Mouse (Mus musculus): ENCODE results near the gene H2afx. TPM values are rescaled to one million over a fixed set of nuclear protein-coding genes. Genes with fewer than 3 reads are reported as not detected.
"Not testable (repeated sequence)": the region's sequence is repeated elsewhere in the genome, so short reads cannot be mapped to it uniquely, and the experiment has no call there.

H2afx gene
- polyA plus RNA-seq, 1 experiment = 364 TPM

- Histone ChIP-seq H3K27me3 (ENCODE audit: control insufficient read depth) (no peaks in the 10 kb centered on the region), H3K4me3 (replicated peaks) (peak within 1 kb of the TSS; percentile 84), H3K36me3 (ENCODE audit: control insufficient read depth) (peaks cover 30% of the 10 kb centered on the region), H3K9me3 (ENCODE audit: control insufficient read depth, low read length) (no peaks in the 10 kb centered on the region), H3K4me1 (ENCODE audit: control insufficient read depth) (peaks cover 47% of the 10 kb centered on the region)
- TF ChIP-seq GATA1 (IDR thresholded peaks at IDR 0.05; ENCODE audit: low read length) (no peak), TAL1 (IDR thresholded peaks at IDR 0.05; ENCODE audit: low read length) (no peak)
Observed at GRCm38 (mm10) chr9:44325768-44326370, 8.6 kb upstream of the H2afx start, which contains the start of gene Dpagt1. Gene Dpagt1, plus strand, starts transcription at chr9:44326019.

GRCm38 (mm10) chr9:44326371-44327063 lies 8.0 kb upstream of the H2afx start:
- H3K4me3 ChIP-seq (replicated peaks) = peak overlapping the region; percentile 84
- TF ChIP-seq TAL1 (IDR thresholded peaks at IDR 0.05; ENCODE audit: low read length) (no peak), GATA1 (IDR thresholded peaks at IDR 0.05; ENCODE audit: low read length) (no peak)
- peaks cover 37% of the 10 kb centered on the region for H3K36me3 ChIP-seq (ENCODE audit: control insufficient read depth)
- H3K27me3 ChIP-seq (ENCODE audit: control insufficient read depth) = no peaks in the 10 kb centered on the region
- peaks cover 43% of the 10 kb centered on the region for H3K4me1 ChIP-seq (ENCODE audit: control insufficient read depth)
- H3K9me3 ChIP-seq (ENCODE audit: control insufficient read depth, low read length) = no peaks in the 10 kb centered on the region

- TF ChIP-seq TAL1 (IDR thresholded peaks at IDR 0.05; ENCODE audit: low read length) = no peak
- no peak for TF ChIP-seq GATA1 (IDR thresholded peaks at IDR 0.05; ENCODE audit: low read length)
- Histone ChIP-seq H3K36me3 (ENCODE audit: control insufficient read depth) (peaks cover 43% of the 10 kb centered on the region), H3K4me3 (replicated peaks) (peak overlapping the region; percentile 84), H3K4me1 (ENCODE audit: control insufficient read depth) (peaks cover 44% of the 10 kb centered on the region), H3K27me3 (ENCODE audit: control insufficient read depth) (no peaks in the 10 kb centered on the region), H3K9me3 (ENCODE audit: control insufficient read depth, low read length) (no peaks in the 10 kb centered on the region)
Observed at GRCm38 (mm10) chr9:44327064-44327711, 7.3 kb upstream of the H2afx start.

- no peaks in the 10 kb centered on the region for H3K9me3 ChIP-seq (ENCODE audit: control insufficient read depth, low read length)
- H3K36me3 ChIP-seq (ENCODE audit: control insufficient read depth) = peaks cover 51% of the 10 kb centered on the region
- TF ChIP-seq TAL1 (IDR thresholded peaks at IDR 0.05; ENCODE audit: low read length) (no peak), GATA1 (IDR thresholded peaks at IDR 0.05; ENCODE audit: low read length) (no peak)
- H3K4me3 ChIP-seq (replicated peaks) = peak overlapping the region; percentile 84
- H3K27me3 ChIP-seq (ENCODE audit: control insufficient read depth) = no peaks in the 10 kb centered on the region
- H3K4me1 ChIP-seq (ENCODE audit: control insufficient read depth) = peaks cover 51% of the 10 kb centered on the region
Observed at GRCm38 (mm10) chr9:44327926-44328325, 6.6 kb upstream of the H2afx start.

- H3K4me3 ChIP-seq (replicated peaks) = no peak overlapping the region
- TF ChIP-seq GATA1 (IDR thresholded peaks at IDR 0.05; ENCODE audit: low read length) (no peak), TAL1 (IDR thresholded peaks at IDR 0.05; ENCODE audit: low read length) (no peak)
- H3K36me3 ChIP-seq (ENCODE audit: control insufficient read depth) = peaks cover 75% of the 10 kb centered on the region
- peaks cover 53% of the 10 kb centered on the region for H3K4me1 ChIP-seq (ENCODE audit: control insufficient read depth)
- H3K27me3 ChIP-seq (ENCODE audit: control insufficient read depth) = no peaks in the 10 kb centered on the region
- peaks cover 3% of the 10 kb centered on the region; the same call in 1 of the 2 replicates for H3K9me3 ChIP-seq (ENCODE audit: control insufficient read depth, low read length)
Observed at GRCm38 (mm10) chr9:44330736-44331135, 3.8 kb upstream of the H2afx start.

GRCm38 (mm10) chr9:44332918-44333638 lies 1.4 kb upstream of the H2afx start:
- Histone ChIP-seq H3K36me3 (ENCODE audit: control insufficient read depth) (peaks cover 95% of the 10 kb centered on the region), H3K4me3 (replicated peaks) (peak overlapping the region; percentile 70)

GRCm38 (mm10) chr9:44335331-44336092 lies 1.0 kb downstream of the H2afx start:
- Histone ChIP-seq H3K4me1 (ENCODE audit: control insufficient read depth) (peaks cover 60% of the 10 kb centered on the region), H3K36me3 (ENCODE audit: control insufficient read depth) (peaks cover 96% of the 10 kb centered on the region), H3K4me3 (replicated peaks) (peak overlapping the region; percentile 70), H3K27me3 (ENCODE audit: control insufficient read depth) (no peaks in the 10 kb centered on the region), H3K9me3 (ENCODE audit: control insufficient read depth, low read length) (peaks cover 3% of the 10 kb centered on the region; the same call in 1 of the 2 replicates)
- no peak for TF ChIP-seq GATA1 (IDR thresholded peaks at IDR 0.05; ENCODE audit: low read length)
- no peak for TF ChIP-seq TAL1 (IDR thresholded peaks at IDR 0.05; ENCODE audit: low read length)

More at GRCm38 (mm10) chr9:44332918-44333638, 1.4 kb upstream of the H2afx start:
- no peak for TF ChIP-seq TAL1 (IDR thresholded peaks at IDR 0.05; ENCODE audit: low read length)
- TF ChIP-seq GATA1 (IDR thresholded peaks at IDR 0.05; ENCODE audit: low read length) = no peak
- H3K9me3 ChIP-seq (ENCODE audit: control insufficient read depth, low read length) = peaks cover 3% of the 10 kb centered on the region; the same call in 1 of the 2 replicates
- H3K4me1 ChIP-seq (ENCODE audit: control insufficient read depth) = peaks cover 48% of the 10 kb centered on the region
- no peaks in the 10 kb centered on the region for H3K27me3 ChIP-seq (ENCODE audit: control insufficient read depth)

GRCm38 (mm10) chr9:44336093-44336406 lies 1.6 kb downstream of the H2afx start:
- H3K4me3 ChIP-seq (replicated peaks) = peak overlapping the region; percentile 70
- H3K27me3 ChIP-seq (ENCODE audit: control insufficient read depth) = no peaks in the 10 kb centered on the region
- H3K9me3 ChIP-seq (ENCODE audit: control insufficient read depth, low read length) = peaks cover 3% of the 10 kb centered on the region
- peaks cover 96% of the 10 kb centered on the region for H3K36me3 ChIP-seq (ENCODE audit: control insufficient read depth)
- TF ChIP-seq GATA1 (IDR thresholded peaks at IDR 0.05; ENCODE audit: low read length) (no peak), TAL1 (IDR thresholded peaks at IDR 0.05; ENCODE audit: low read length) (no peak)
- H3K4me1 ChIP-seq (ENCODE audit: control insufficient read depth) = peaks cover 56% of the 10 kb centered on the region

GRCm38 (mm10) chr9:44336513-44336912 lies 2.0 kb downstream of the H2afx start:
- not testable (repeated sequence) for H3K27me3 ChIP-seq (ENCODE audit: control insufficient read depth); H3K9me3 ChIP-seq (ENCODE audit: control insufficient read depth, low read length)
- peak overlapping the region; percentile 70 for H3K4me3 ChIP-seq (replicated peaks)
- peaks cover 55% of the 10 kb centered on the region for H3K4me1 ChIP-seq (ENCODE audit: control insufficient read depth)
- H3K36me3 ChIP-seq (ENCODE audit: control insufficient read depth) = peaks cover 96% of the 10 kb centered on the region
